Mouse (Mus musculus): ENCODE measurements around the gene Kcmf1. TPM values are rescaled to one million over a fixed set of nuclear protein-coding genes. Genes with fewer than 3 reads are reported as not detected.

The Kcmf1 gene
- total RNA-seq, 1 experiment from 2014 or later: 123 TPM

GRCm38 (mm10) chr6:72803669-72804068 lies 96.1 kb downstream of the Kcmf1 start:
- no peak for ATAC-seq (ENCODE audit: extremely low read depth, insufficient number of reproducible peaks, low FRiP score, poor library complexity, severe bottlenecking)

- ATAC-seq (ENCODE audit: extremely low read depth, insufficient number of reproducible peaks, low FRiP score, poor library complexity, severe bottlenecking): no peak
These were observed 97.7 kb downstream of the Kcmf1 start for GRCm38 (mm10) chr6:72802119-72802518.

GRCm38 (mm10) chr6:72800641-72801040 lies 99.1 kb downstream of the Kcmf1 start:
- ATAC-seq (ENCODE audit: extremely low read depth, insufficient number of reproducible peaks, low FRiP score, poor library complexity, severe bottlenecking): no peak

GRCm38 (mm10) chr6:72797763-72798162 lies 102.0 kb downstream of the Kcmf1 start:
- no peak for ATAC-seq (ENCODE audit: extremely low read depth, insufficient number of reproducible peaks, low FRiP score, poor library complexity, severe bottlenecking)

- ATAC-seq (ENCODE audit: extremely low read depth, insufficient number of reproducible peaks, low FRiP score, poor library complexity, severe bottlenecking): no peak
These were observed 104.3 kb downstream of the Kcmf1 start for GRCm38 (mm10) chr6:72795444-72795843.

- ATAC-seq (ENCODE audit: extremely low read depth, insufficient number of reproducible peaks, low FRiP score, poor library complexity, severe bottlenecking): no peak
These were observed 104.9 kb downstream of the Kcmf1 start for GRCm38 (mm10) chr6:72794870-72795269.

GRCm38 (mm10) chr6:72792641-72793040 lies 107.1 kb downstream of the Kcmf1 start:
- ATAC-seq (ENCODE audit: extremely low read depth, insufficient number of reproducible peaks, low FRiP score, poor library complexity, severe bottlenecking): no peak

Other genes with a start within 250 kb of the Kcmf1 start
- 2.0 TPM in 1 of 2 replicates, not detected in the other for gene Tcf7l1, start 110.7 kb downstream of the Kcmf1 start, total RNA-seq (2017)
- 879 and 1,181 TPM in 2 replicates for gene Tmsb10, start 58.8 kb upstream of the Kcmf1 start, total RNA-seq (2017)